Mouse (Mus musculus) brain, adult 10 weeks (tissue): ENCODE results near the gene Olfr341. TPM values are rescaled to one million over a fixed set of nuclear protein-coding genes. Genes with fewer than 3 reads are reported as not detected.

Experiments
- polyA plus RNA-seq: library from polyadenylated mRNA; stranded (reverse); fragments of 350-450 nt; fragmentation: Illumina TruSeq; extraction: RNeasy Lipid Tissue Mini Kit (QIAGEN cat#74804); gene quantifications from one replicate; pipeline ENCODE4 v1.2.3, GENCODE M21; 2015; ENCODE audit warnings: low read depth, low replicate concordance

Gene Olfr341
- polyA plus RNA-seq = not detected

GRCm38 (mm10) chr2:36482368-36482767 lies at the start of gene Olfr341:
TSS of gene Olfr341 (minus strand) at chr2:36482468.

GRCm38 (mm10) chr2:36524698-36525097 lies 42.4 kb upstream of the Olfr341 start, which contains the start of gene Olfr342:
TSS of gene Olfr342 (plus strand) at chr2:36524998.

GRCm38 (mm10) chr2:36452287-36452686 lies 30.0 kb downstream of the Olfr341 start, which contains the start of gene Olfr340:
TSS of gene Olfr340 (plus strand) at chr2:36452587.

Other genes starting within 250 kb of the Olfr341 start
- gene Olfr338, start 108.9 kb downstream of the Olfr341 start, polyA plus RNA-seq = not detected
- gene Olfr339, start 63.5 kb downstream of the Olfr341 start, polyA plus RNA-seq = not detected
- not detected for gene Olfr340, start 29.9 kb downstream of the Olfr341 start, polyA plus RNA-seq
- not detected for gene Olfr342, start 42.5 kb upstream of the Olfr341 start, polyA plus RNA-seq
- gene Olfr344, start 84.2 kb upstream of the Olfr341 start, polyA plus RNA-seq = not detected
- gene Olfr345, start 157.6 kb upstream of the Olfr341 start, polyA plus RNA-seq = not detected
- gene Olfr346, start 203.3 kb upstream of the Olfr341 start, polyA plus RNA-seq = not detected
- not detected for gene Olfr347, start 249.4 kb upstream of the Olfr341 start, polyA plus RNA-seq